In genomic region chr9:80066367-80067220, GRCm38 (mm10) we compare ENCODE assay signal across 8 mouse cellular contexts. TPM values are rescaled to one million over a fixed set of nuclear protein-coding genes. Genes with fewer than 3 reads are reported as not detected.
DNase-seq lines count a peak whose midpoint lies in the region; ATAC-seq lines count a peak whose summit lies in the region.

Gene Senp6 (plus strand): TSS chr9:80066903.

- peaks cover 16% of the 10 kb centered on the region; the same call in 1 of the 2 replicates for H3K4me1 ChIP-seq in embryonic facial prominence, embryonic 12.5 days
- 0 out of 2 replicates have a peak, but pooled peaks cover 5% of the 10 kb centered on the region for H3K4me1 ChIP-seq in limb, embryonic 15.5 days
- peaks cover 22% of the 10 kb centered on the region for H3K4me1 ChIP-seq in midbrain, embryonic 16.5 days (ENCODE audit: control insufficient read depth, insufficient read depth, low read length)

- peak within 1 kb of the TSS; percentile 100 for H3K27ac ChIP-seq in embryonic facial prominence, embryonic 12.5 days
- peak within 1 kb of the TSS; percentile 99 for H3K27ac ChIP-seq in limb, embryonic 15.5 days
- H3K27ac ChIP-seq in midbrain, embryonic 16.5 days (ENCODE audit: low read length): peak within 1 kb of the TSS; percentile 100

- 1% methylated on average over 60 of the region's 74 CpGs for WGBS in embryonic facial prominence, embryonic 12.5 days
- WGBS in limb, embryonic 15.5 days: under 1% methylated on average over 65 of the region's 74 CpGs
- 0% methylated on average over 48 of the region's 74 CpGs for WGBS in midbrain, embryonic 16.5 days

- H3K9me3 ChIP-seq in embryonic facial prominence, embryonic 12.5 days: 0 out of 2 replicates have a peak, but pooled peaks cover 2% of the 10 kb centered on the region
- H3K9me3 ChIP-seq in limb, embryonic 15.5 days: 0 out of 2 replicates have a peak, but pooled peaks cover 3% of the 10 kb centered on the region
- no peaks in the 10 kb centered on the region for H3K9me3 ChIP-seq in midbrain, embryonic 16.5 days (replicated peaks; ENCODE audit: control insufficient read depth, low read length, poor library complexity, severe bottlenecking)

- H3K9ac ChIP-seq in embryonic facial prominence, embryonic 12.5 days: peak within 1 kb of the TSS; percentile 99
- H3K9ac ChIP-seq in limb, embryonic 15.5 days: peak within 1 kb of the TSS; percentile 95
- peak within 1 kb of the TSS; percentile 100 for H3K9ac ChIP-seq in midbrain, embryonic 16.5 days (ENCODE audit: low read depth, low read length)

- H3K36me3 ChIP-seq in embryonic facial prominence, embryonic 12.5 days: no peaks in the 10 kb centered on the region
- no peaks in the 10 kb centered on the region for H3K36me3 ChIP-seq in limb, embryonic 15.5 days
- H3K36me3 ChIP-seq in midbrain, embryonic 16.5 days (ENCODE audit: control insufficient read depth, insufficient read depth, low read length): no peaks in the 10 kb centered on the region

- H3K4me3 ChIP-seq in embryonic facial prominence, embryonic 12.5 days: peak within 1 kb of the TSS; percentile 78
- H3K4me3 ChIP-seq in limb, embryonic 15.5 days: peak within 1 kb of the TSS; percentile 83
- H3K4me3 ChIP-seq in midbrain, embryonic 16.5 days (ENCODE audit: low read depth, low read length): peak within 1 kb of the TSS; percentile 95

- DNase-seq in 3T3-L1 (ENCODE audit: low read depth, low spot score): peak; percentile 55
- peak; percentile 87 for DNase-seq in adrenal gland, postnatal 10 days
- DNase-seq in heart, adult 18-20 months: peak; percentile 81 to 83
- peak; percentile 82 for DNase-seq in kidney, adult 18-20 months
- peak; percentile 66 to 87 for DNase-seq in spleen, postnatal 4 days (ENCODE audit: low spot score in 2 of 2)

- no peaks in the 10 kb centered on the region for H3K27me3 ChIP-seq in embryonic facial prominence, embryonic 12.5 days
- H3K27me3 ChIP-seq in limb, embryonic 15.5 days: no peaks in the 10 kb centered on the region
- H3K27me3 ChIP-seq in midbrain, embryonic 16.5 days (ENCODE audit: control insufficient read depth, insufficient read depth, low read depth, low read length): no peaks in the 10 kb centered on the region

- peak within 1 kb of the TSS; percentile 52 for H3K4me2 ChIP-seq in embryonic facial prominence, embryonic 12.5 days (replicated peaks)
- H3K4me2 ChIP-seq in limb, embryonic 15.5 days: peak within 1 kb of the TSS; percentile 58
- peak within 1 kb of the TSS; percentile 69 for H3K4me2 ChIP-seq in midbrain, embryonic 16.5 days (ENCODE audit: low read length)

- ATAC-seq in embryonic facial prominence, embryonic 12.5 days (ENCODE audit: insufficient number of reproducible peaks, insufficient read depth, low FRiP score, low TSS enrichment): peak; percentile 88
- ATAC-seq in limb, embryonic 15.5 days (ENCODE audit: insufficient number of reproducible peaks, low FRiP score, low TSS enrichment, low read depth): peak; percentile 89
- ATAC-seq in midbrain, embryonic 16.5 days: peak; percentile 93

RNA-seq across cellular contexts. Expression of gene Senp6, which starts in this region (rescaled TPM):
- 100 to 1,000 TPM; 103 to 107 TPM for total RNA-seq in adrenal gland, postnatal 10 days (2021)
- 79.4 and 82.2 TPM in 2 replicates for polyA plus RNA-seq in embryonic facial prominence, embryonic 12.5 days (2016; fragmentation: Nextera tagmentation; extraction: Ambion mirVana)
- 10 to 100 TPM; 64.3 to 65.1 TPM for total RNA-seq in heart, adult 18-20 months (2021)
- 40.1 and 48.3 TPM in 2 replicates for polyA plus RNA-seq in limb, embryonic 15.5 days (2015; fragmentation: Nextera tagmentation; extraction: Ambion mirVana)
- 41.3 and 45.0 TPM in 2 replicates for polyA plus RNA-seq in midbrain, embryonic 16.5 days (2015; fragmentation: Nextera tagmentation; extraction: Ambion mirVana)

Comparison
In these comparisons a context has a peak if more than half of its experiments do, and no peak if none do; other contexts are left out.
1. Peak in every context shown above with its lines: DNase-seq, ATAC-seq, H3K4me3 ChIP-seq and H3K27ac ChIP-seq.